Mouse (Mus musculus): ENCODE results near the gene Eif4b. TPM values are rescaled to one million over a fixed set of nuclear protein-coding genes. Genes with fewer than 3 reads are reported as not detected.
A peak's percentile ranks its signal among the peaks of the same experiment; 100 is the strongest.

The Eif4b gene
- polyA plus RNA-seq, 1 experiment from 2014 or later, result 96.1 TPM

DNA sequence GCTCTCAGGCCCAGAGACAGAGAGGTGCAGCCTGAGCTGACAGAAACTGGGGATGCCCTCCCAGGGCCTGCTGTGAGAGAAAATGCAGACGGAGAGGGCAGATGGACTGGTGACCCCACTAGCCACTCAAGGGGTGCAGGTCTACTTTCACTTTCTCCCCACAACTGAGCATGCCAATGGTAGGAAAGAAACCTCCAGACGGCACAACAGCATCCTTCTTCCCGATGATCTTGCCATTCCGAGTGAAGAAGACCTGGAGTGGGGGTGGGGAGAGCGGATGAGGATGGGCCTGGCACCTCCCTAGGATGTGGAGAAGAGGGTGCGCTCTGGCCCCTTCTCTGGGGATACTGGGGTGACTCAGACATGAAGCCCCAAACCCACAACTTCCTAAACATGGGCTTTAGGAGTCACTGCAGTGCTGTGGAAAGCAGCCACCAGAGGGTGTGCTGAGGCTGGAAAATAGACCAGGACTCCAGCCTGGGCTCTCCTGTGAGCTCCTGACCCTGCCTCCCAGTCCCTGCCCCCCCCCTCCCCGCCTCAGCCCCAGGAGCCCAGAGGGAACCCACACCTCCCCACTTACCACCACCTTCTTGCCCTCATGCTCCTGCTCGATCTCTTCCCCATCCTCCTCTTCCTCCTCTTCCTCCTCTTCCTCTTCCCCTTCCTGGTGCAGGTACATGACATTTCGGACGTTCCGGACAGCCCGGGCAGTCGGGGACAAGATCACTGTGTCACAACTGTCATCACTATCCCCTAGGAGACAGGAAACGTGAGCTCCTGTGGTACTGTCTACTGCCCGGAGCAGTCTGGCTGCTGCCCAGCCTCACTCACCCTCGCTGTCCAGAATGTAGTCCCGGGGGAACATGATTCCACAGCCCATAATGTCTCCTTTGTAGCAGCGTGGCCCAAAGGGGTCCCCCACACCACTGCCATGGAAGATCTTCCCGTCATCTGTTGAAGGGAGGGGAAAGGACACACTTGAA, 44.2 kb downstream of the Eif4b start:
- no peaks in the 10 kb centered on the region for H3K27me3 ChIP-seq (ENCODE audit: insufficient read depth, low read length)
- H3K9ac ChIP-seq (ENCODE audit: low read depth, low read length), result no peak overlapping the region
- H3K4me2 ChIP-seq (ENCODE audit: low read length), result no peak overlapping the region
- H3K4me1 ChIP-seq (replicated peaks; ENCODE audit: insufficient read depth, low read length), result no peaks in the 10 kb centered on the region
- TF ChIP-seq CTCF (IDR thresholded peaks at IDR 0.05; ENCODE audit: low read depth), result peak; percentile 70
- H3K36me3 ChIP-seq (ENCODE audit: insufficient read depth, low read length), result peaks cover 63% of the 10 kb centered on the region
- no peak overlapping the region for H3K4me3 ChIP-seq (replicated peaks; ENCODE audit: low read depth, low read length)
- no peaks in the 10 kb centered on the region for H3K9me3 ChIP-seq (replicated peaks; ENCODE audit: low read length)
- ATAC-seq (replicated peaks; ENCODE audit: low FRiP score, low read depth), result no peak; the same call in 1 of the 2 replicates
- peak; percentile 67 for DNase-seq (ENCODE audit: low spot score)
- WGBS, result 57% methylated on average over 19 of the region's 19 CpGs
- H3K27ac ChIP-seq, result no peak overlapping the region

DNA sequence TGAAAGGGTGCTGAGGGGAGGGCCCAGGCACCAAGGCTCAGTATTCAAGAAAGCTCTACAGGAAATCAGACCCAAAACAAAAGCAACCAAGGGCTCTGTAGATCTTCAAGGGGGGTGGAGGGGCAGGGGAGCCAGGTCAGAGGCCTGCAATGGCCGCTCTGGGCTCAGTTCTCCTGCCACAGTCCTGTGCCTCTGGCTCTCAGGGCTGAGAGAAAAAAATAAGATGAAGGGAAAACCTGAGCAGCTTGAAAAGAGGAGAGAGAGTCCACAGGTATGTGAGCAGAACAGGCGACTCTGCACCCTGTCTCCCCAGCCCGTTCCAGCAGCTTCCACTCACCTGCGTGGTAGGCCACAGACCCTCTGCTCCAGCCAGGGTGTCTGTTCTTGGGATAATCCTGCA, 45.0 kb downstream of the Eif4b start:
- WGBS, result 83% methylated on average over 4 of the region's 4 CpGs
- no peak overlapping the region for H3K9ac ChIP-seq (ENCODE audit: low read depth, low read length)
- H3K27me3 ChIP-seq (ENCODE audit: insufficient read depth, low read length), result no peaks in the 10 kb centered on the region
- H3K4me3 ChIP-seq (replicated peaks; ENCODE audit: low read depth, low read length), result no peak overlapping the region
- H3K4me1 ChIP-seq (replicated peaks; ENCODE audit: insufficient read depth, low read length), result no peaks in the 10 kb centered on the region
- peaks cover 54% of the 10 kb centered on the region for H3K36me3 ChIP-seq (ENCODE audit: insufficient read depth, low read length)
- ATAC-seq (replicated peaks; ENCODE audit: low FRiP score, low read depth) (no peak), DNase-seq (ENCODE audit: low spot score) (no peak)
- H3K9me3 ChIP-seq (replicated peaks; ENCODE audit: low read length), result no peaks in the 10 kb centered on the region
- H3K4me2 ChIP-seq (ENCODE audit: low read length), result no peak overlapping the region
- no peak for TF ChIP-seq CTCF (IDR thresholded peaks at IDR 0.05; ENCODE audit: low read depth)
- no peak overlapping the region for H3K27ac ChIP-seq

DNA sequence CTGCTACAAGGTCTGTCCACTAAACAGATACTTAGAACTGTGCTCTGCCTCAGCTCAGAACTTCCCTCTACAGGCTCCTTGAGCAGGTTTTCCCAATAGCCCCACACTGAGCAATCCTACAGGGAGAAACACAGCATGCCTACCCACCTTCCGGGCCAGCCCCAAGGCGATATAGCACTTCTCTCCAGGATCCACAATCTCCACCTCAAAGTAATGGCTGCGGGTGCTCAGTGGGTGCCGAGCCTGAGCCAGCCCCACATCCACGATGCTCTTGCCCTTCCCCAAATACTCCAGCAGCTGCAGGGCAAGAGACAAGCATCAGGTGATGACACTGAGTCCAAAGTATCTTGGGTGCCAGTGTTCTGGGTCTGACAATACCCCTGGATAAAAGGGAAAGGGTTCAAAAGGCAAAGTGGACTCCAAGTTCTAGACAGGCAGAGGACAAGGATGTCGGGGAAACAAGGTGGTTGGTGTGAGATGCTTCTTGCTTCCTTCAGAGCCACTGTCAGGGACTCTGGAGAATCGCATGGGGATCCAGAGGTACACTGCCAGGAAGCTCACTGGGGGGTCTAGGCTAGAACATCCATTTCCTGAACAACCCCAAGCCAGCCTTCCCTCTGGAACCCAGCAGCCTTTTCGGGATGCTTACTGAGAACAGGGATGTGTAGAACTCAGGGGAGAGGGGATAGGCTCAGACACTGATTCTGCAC, 45.7 kb downstream of the Eif4b start:
- ATAC-seq (replicated peaks; ENCODE audit: low FRiP score, low read depth), result no peak
- peaks cover 48% of the 10 kb centered on the region for H3K36me3 ChIP-seq (ENCODE audit: insufficient read depth, low read length)
- H3K9me3 ChIP-seq (replicated peaks; ENCODE audit: low read length), result no peaks in the 10 kb centered on the region
- no peak overlapping the region for H3K9ac ChIP-seq (ENCODE audit: low read depth, low read length)
- WGBS, result 80% methylated on average over 8 of the region's 8 CpGs
- TF ChIP-seq CTCF (IDR thresholded peaks at IDR 0.05; ENCODE audit: low read depth), result no peak
- H3K4me1 ChIP-seq (replicated peaks; ENCODE audit: insufficient read depth, low read length), result no peaks in the 10 kb centered on the region
- DNase-seq (ENCODE audit: low spot score), result no peak
- H3K27me3 ChIP-seq (ENCODE audit: insufficient read depth, low read length), result no peaks in the 10 kb centered on the region
- H3K4me2 ChIP-seq (ENCODE audit: low read length), result no peak overlapping the region
- H3K27ac ChIP-seq, result no peak overlapping the region
- H3K4me3 ChIP-seq (replicated peaks; ENCODE audit: low read depth, low read length), result no peak overlapping the region

DNA sequence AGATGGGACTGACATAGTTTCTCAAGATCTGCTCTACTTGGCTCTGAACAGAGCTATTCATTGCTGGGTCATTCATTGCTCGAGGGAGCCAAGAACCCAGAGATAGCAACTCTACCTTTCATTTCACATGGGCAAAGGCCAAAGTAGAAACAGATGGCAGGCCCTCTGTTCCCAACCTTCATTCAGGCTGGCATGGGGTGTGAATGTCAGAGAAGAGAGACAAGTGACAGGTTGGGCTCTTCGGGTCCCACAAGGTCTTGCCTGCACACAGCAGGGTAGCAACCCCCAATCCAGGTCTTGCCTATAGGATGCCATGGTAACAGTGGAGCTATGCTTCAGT, 46.2 kb downstream of the Eif4b start:
- Histone ChIP-seq H3K4me2 (ENCODE audit: low read length) (no peak overlapping the region), H3K4me1 (replicated peaks; ENCODE audit: insufficient read depth, low read length) (no peaks in the 10 kb centered on the region), H3K36me3 (ENCODE audit: insufficient read depth, low read length) (peaks cover 48% of the 10 kb centered on the region), H3K9ac (ENCODE audit: low read depth, low read length) (no peak overlapping the region), H3K9me3 (replicated peaks; ENCODE audit: low read length) (no peaks in the 10 kb centered on the region), H3K27me3 (ENCODE audit: insufficient read depth, low read length) (no peaks in the 10 kb centered on the region), H3K4me3 (replicated peaks; ENCODE audit: low read depth, low read length) (no peak overlapping the region), H3K27ac (no peak overlapping the region)
- ATAC-seq (replicated peaks; ENCODE audit: low FRiP score, low read depth) (no peak), DNase-seq (ENCODE audit: low spot score) (no peak)
- WGBS, result 85% methylated on average over 2 of the region's 2 CpGs
- no peak for TF ChIP-seq CTCF (IDR thresholded peaks at IDR 0.05; ENCODE audit: low read depth)

DNA sequence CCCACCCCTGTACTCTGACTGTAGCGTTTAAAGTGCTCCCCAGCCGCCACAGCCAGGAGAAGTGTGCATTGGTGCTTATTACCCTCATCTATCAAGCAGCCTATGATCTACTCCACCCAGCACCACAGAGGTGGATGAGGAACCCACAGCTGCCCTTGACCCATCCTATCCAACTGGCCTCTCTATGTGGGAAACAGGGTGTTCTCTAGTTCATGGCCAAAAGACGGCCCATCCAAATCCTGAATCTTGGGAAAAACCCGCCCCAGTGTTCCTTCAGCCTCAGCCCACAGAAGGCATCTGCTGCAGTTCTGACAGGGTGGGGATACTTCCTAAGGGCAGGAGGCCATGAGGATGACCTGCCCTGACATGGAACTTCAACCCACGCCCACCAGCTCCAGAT, 47.0 kb downstream of the Eif4b start:
- peaks cover 44% of the 10 kb centered on the region for H3K36me3 ChIP-seq (ENCODE audit: insufficient read depth, low read length)

DNA sequence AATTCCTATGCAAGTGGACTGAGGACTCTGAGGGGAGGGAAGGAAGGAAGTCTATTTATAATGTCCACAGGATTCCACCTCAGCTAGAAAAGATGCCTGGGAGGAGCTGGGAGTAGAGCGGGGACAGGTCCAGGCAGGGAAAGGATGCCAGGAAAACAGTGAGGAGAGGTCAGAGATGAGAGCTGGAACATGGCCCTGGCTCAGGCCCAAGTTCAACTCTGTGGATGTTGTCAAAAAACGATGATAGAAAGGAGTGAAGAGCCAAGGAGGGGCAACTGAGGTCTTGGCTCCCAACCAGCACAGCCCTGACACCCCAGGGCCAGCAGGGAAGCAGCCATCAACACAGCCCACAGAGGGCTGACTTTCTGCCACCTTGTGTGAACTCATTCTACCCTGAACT, 52.7 kb downstream of the Eif4b start:
- Histone ChIP-seq H3K4me2 (ENCODE audit: low read length) (no peak overlapping the region), H3K27ac (no peak overlapping the region), H3K36me3 (ENCODE audit: insufficient read depth, low read length) (peaks cover 51% of the 10 kb centered on the region; the same call in 1 of the 2 replicates), H3K4me1 (replicated peaks; ENCODE audit: insufficient read depth, low read length) (no peaks in the 10 kb centered on the region), H3K27me3 (ENCODE audit: insufficient read depth, low read length) (no peaks in the 10 kb centered on the region), H3K4me3 (replicated peaks; ENCODE audit: low read depth, low read length) (no peak overlapping the region), H3K9me3 (replicated peaks; ENCODE audit: low read length) (no peaks in the 10 kb centered on the region), H3K9ac (ENCODE audit: low read depth, low read length) (no peak overlapping the region)
- 69% methylated on average over 2 of the region's 2 CpGs for WGBS
- TF ChIP-seq CTCF (IDR thresholded peaks at IDR 0.05; ENCODE audit: low read depth), result no peak
- ATAC-seq (replicated peaks; ENCODE audit: low FRiP score, low read depth) (no peak), DNase-seq (ENCODE audit: low spot score) (peak; percentile 59)

More for the DNA sequence above, 47.0 kb downstream of the Eif4b start:
- WGBS, result 84% methylated on average over 5 of the region's 5 CpGs
- ATAC-seq (replicated peaks; ENCODE audit: low FRiP score, low read depth) (no peak), DNase-seq (ENCODE audit: low spot score) (no peak)
- Histone ChIP-seq H3K4me2 (ENCODE audit: low read length) (no peak overlapping the region), H3K27me3 (ENCODE audit: insufficient read depth, low read length) (no peaks in the 10 kb centered on the region), H3K4me3 (replicated peaks; ENCODE audit: low read depth, low read length) (no peak overlapping the region), H3K9ac (ENCODE audit: low read depth, low read length) (no peak overlapping the region), H3K4me1 (replicated peaks; ENCODE audit: insufficient read depth, low read length) (no peaks in the 10 kb centered on the region), H3K27ac (no peak overlapping the region), H3K9me3 (replicated peaks; ENCODE audit: low read length) (no peaks in the 10 kb centered on the region)
- no peak for TF ChIP-seq CTCF (IDR thresholded peaks at IDR 0.05; ENCODE audit: low read depth)
